Comparison of ENCODE assay signal across 9 mouse cellular contexts in genomic region chr17:35168541-35169207, GRCm38 (mm10). TPM values are rescaled to one million over a fixed set of nuclear protein-coding genes. Genes with fewer than 3 reads are reported as not detected.
A peak's percentile ranks its signal among the peaks of the same experiment; 100 is the strongest.
DNase-seq lines count a peak whose midpoint lies in the region; ATAC-seq and TF ChIP-seq lines count a peak whose summit lies in the region.
"Had no signal": no experiment of that assay in that cellular context is flagged by ENCODE, and none has a peak within 500 bp of the region (broad histone marks: within the 10 kb centered on the region; RNA-seq: fewer than 3 reads in every experiment).

No protein-coding gene starts in this region.

- no peak overlapping the region for H3K4me3 ChIP-seq in intestine, postnatal 0 days (ENCODE audit: low read depth, low read length)
- H3K4me3 ChIP-seq in intestine, embryonic 16.5 days (ENCODE audit: low read length) = no peak overlapping the region
- H3K4me3 ChIP-seq in CH12.LX (replicated peaks in 1 of 3; ENCODE audit: low read depth in 2 of 3, low read length in 2 of 3, poor library complexity in 1 of 3) = no peak overlapping the region
- no peak overlapping the region for H3K4me3 ChIP-seq in midbrain, embryonic 11.5 days (ENCODE audit: low read depth, low read length)

- no peak overlapping the region for H3K9ac ChIP-seq in intestine, postnatal 0 days (ENCODE audit: low read depth, low read length)
- no peak overlapping the region for H3K9ac ChIP-seq in intestine, embryonic 16.5 days (ENCODE audit: low read depth, low read length)
- no peak overlapping the region for H3K9ac ChIP-seq in CH12.LX (ENCODE audit: insufficient read depth, low read depth)
- no peak overlapping the region for H3K9ac ChIP-seq in midbrain, embryonic 11.5 days (ENCODE audit: low read length)

- 14% methylated on average over 4 of the region's 4 CpGs for WGBS in intestine, postnatal 0 days
- 15% methylated on average over 4 of the region's 4 CpGs for WGBS in intestine, embryonic 16.5 days
- 23% methylated on average over 4 of the region's 4 CpGs for WGBS in midbrain, embryonic 11.5 days

- H3K27me3 ChIP-seq in intestine, postnatal 0 days (replicated peaks; ENCODE audit: control insufficient read depth, insufficient read depth, low read length) = no peaks in the 10 kb centered on the region
- H3K27me3 ChIP-seq in intestine, embryonic 16.5 days (replicated peaks; ENCODE audit: control insufficient read depth, insufficient read depth, low read length) = no peaks in the 10 kb centered on the region
- H3K27me3 ChIP-seq in CH12.LX (replicated peaks) = no peaks in the 10 kb centered on the region
- no peaks in the 10 kb centered on the region for H3K27me3 ChIP-seq in midbrain, embryonic 11.5 days (ENCODE audit: control insufficient read depth, insufficient read depth, low read length)

- TF ChIP-seq RAD21 in CH12.LX (IDR thresholded peaks at IDR 0.05; ENCODE audit: low read depth, low read length) = peak; percentile 81

- TF ChIP-seq CTCF in intestine, postnatal 0 days (IDR thresholded peaks at IDR 0.05; ENCODE audit: low read depth) = peak; percentile 85
- TF ChIP-seq CTCF in CH12.LX (conservative IDR thresholded peaks at IDR 0.05 in 1 of 2, IDR thresholded peaks at IDR 0.05 in 1 of 2; ENCODE audit: low read depth in 2 of 2, low read length in 2 of 2) = peak; percentile 41 to 82; a peak in 2 of 4 replicates

- H3K4me2 ChIP-seq in intestine, postnatal 0 days (replicated peaks; ENCODE audit: low read depth) = no peak overlapping the region
- H3K4me2 ChIP-seq in intestine, embryonic 16.5 days (ENCODE audit: low read depth, low read length) = no peak overlapping the region
- no peak overlapping the region for H3K4me2 ChIP-seq in CH12.LX (ENCODE audit: insufficient read depth, low read depth, poor library complexity, severe bottlenecking)
- H3K4me2 ChIP-seq in midbrain, embryonic 11.5 days = no peak overlapping the region

- in situ Hi-C loops in CH12.LX (cut with MboI; ENCODE audit: low pct_ligation_motif_present, low pct_unique_long_range_greater_than_20kb, low sequenced_read_pairs) = no loop called here

- dilution Hi-C loops in CH12.LX (cut with MboI; ENCODE audit: extremely low pct_ligation_motif_present, extremely low pct_unique_long_range_greater_than_20kb, low sequenced_read_pairs) = no loop called here

- TF ChIP-seq EP300 in CH12.LX (IDR thresholded peaks at IDR 0.05; ENCODE audit: low read length) = no peak

- H3K36me3 ChIP-seq in intestine, postnatal 0 days (ENCODE audit: control insufficient read depth, insufficient read depth) = no peaks in the 10 kb centered on the region
- H3K36me3 ChIP-seq in intestine, embryonic 16.5 days (ENCODE audit: control insufficient read depth, insufficient read depth, low read length) = no peaks in the 10 kb centered on the region
- peaks cover 0 to 5% of the 10 kb centered on the region in 2 experiments for H3K36me3 ChIP-seq in CH12.LX (replicated peaks in 1 of 2; ENCODE audit: control insufficient read depth in 1 of 2, insufficient read depth in 1 of 2, low read length in 1 of 2)
- no peaks in the 10 kb centered on the region for H3K36me3 ChIP-seq in midbrain, embryonic 11.5 days (ENCODE audit: control insufficient read depth, insufficient read depth, low read length)

- peak; percentile 76 for DNase-seq in CH12.LX (ENCODE audit: extremely low read depth)
- DNase-seq in c-Kit-positive CD71-positive TER-119-negative erythroid progenitor cells, embryonic 14.5 days (ENCODE audit: low read depth) = peak; percentile 64
- DNase-seq in midbrain, embryonic 11.5 days (ENCODE audit: low spot score, missing footprints) = peak; percentile 91
- no peak for DNase-seq in right cerebral cortex, postnatal 14 days
- DNase-seq in gastrocnemius, postnatal 14 days = no peak
- DNase-seq in Muller cell, postnatal 12 days (ENCODE audit: inconsistent ontology term) = no peak

- H3K9me3 ChIP-seq in intestine, postnatal 0 days (ENCODE audit: control insufficient read depth) = no peaks in the 10 kb centered on the region
- H3K9me3 ChIP-seq in intestine, embryonic 16.5 days (ENCODE audit: control insufficient read depth, low read length) = no peaks in the 10 kb centered on the region
- no peaks in the 10 kb centered on the region for H3K9me3 ChIP-seq in CH12.LX (replicated peaks; ENCODE audit: low read length)
- no peaks in the 10 kb centered on the region for H3K9me3 ChIP-seq in midbrain, embryonic 11.5 days (ENCODE audit: control insufficient read depth, low read length)

- H3K79me2 ChIP-seq in CH12.LX (replicated peaks; ENCODE audit: control insufficient read depth, extremely low read depth, insufficient read depth, poor library complexity, severe bottlenecking) = peaks cover 15% of the 10 kb centered on the region

- ATAC-seq in intestine, postnatal 0 days = no peak
- no peak for ATAC-seq in intestine, embryonic 16.5 days
- ATAC-seq in midbrain, embryonic 11.5 days (ENCODE audit: low FRiP score) = no peak

- H3K27ac ChIP-seq in intestine, postnatal 0 days (ENCODE audit: low read depth, low read length) = no peak overlapping the region
- no peak overlapping the region for H3K27ac ChIP-seq in intestine, embryonic 16.5 days (ENCODE audit: low read length)
- no peak overlapping the region for H3K27ac ChIP-seq in CH12.LX (ENCODE audit: insufficient read depth, low read depth)
- H3K27ac ChIP-seq in midbrain, embryonic 11.5 days (ENCODE audit: low read depth, low read length) = no peak overlapping the region

- H3K4me1 ChIP-seq in intestine, postnatal 0 days (replicated peaks; ENCODE audit: control insufficient read depth, insufficient read depth, low read length) = 0 out of 2 replicates have a peak, but pooled peaks cover under 1% of the 10 kb centered on the region
- peaks cover 9% of the 10 kb centered on the region for H3K4me1 ChIP-seq in intestine, embryonic 16.5 days (ENCODE audit: control insufficient read depth, insufficient read depth, low read length)
- H3K4me1 ChIP-seq in CH12.LX (ENCODE audit: control insufficient read depth in 1 of 2, insufficient read depth in 2 of 2) = peaks cover 11 to 44% of the 10 kb centered on the region in 2 experiments
- H3K4me1 ChIP-seq in midbrain, embryonic 11.5 days (ENCODE audit: control insufficient read depth, insufficient read depth, low read length) = peaks cover 6% of the 10 kb centered on the region

- intact Hi-C loops in gastrocnemius, postnatal 14 days (cut with DNase I; ENCODE audit: low total_unique reads) = no loop called here

- TF ChIP-seq POLR2A in CH12.LX (IDR thresholded peaks at IDR 0.05; ENCODE audit: low read depth, low read length) = no peak

TF ChIP-seq in CH12.LX, 34 proteins besides CTCF, POLR2A, EP300 and RAD21 (continues in another document):
- TF ChIP-seq MYC (IDR thresholded peaks at IDR 0.05; ENCODE audit: low read depth, low read length) (no peak), ELF1 (IDR thresholded peaks at IDR 0.05; ENCODE audit: low read depth, low read length) (no peak), ZMIZ1 (IDR thresholded peaks at IDR 0.05; ENCODE audit: low read depth, low read length) (no peak), MXI1 (IDR thresholded peaks at IDR 0.05; ENCODE audit: low read depth, low read length) (no peak), USF2 (conservative IDR thresholded peaks at IDR 0.05; ENCODE audit: low read depth, low read length) (no peak), CHD2 (IDR thresholded peaks at IDR 0.05; ENCODE audit: low read length) (no peak), SIN3A (IDR thresholded peaks at IDR 0.05; ENCODE audit: low read length) (no peak)

RNA-seq across cellular contexts. Expression of gene Prrc2a, which starts 4.0 kb away (rescaled TPM):
- polyA plus RNA-seq in intestine, postnatal 0 days (2015; fragmentation: Nextera tagmentation; extraction: Ambion mirVana) = 40.0 and 54.1 TPM in 2 replicates
- polyA plus RNA-seq in intestine, embryonic 16.5 days (2015; fragmentation: Nextera tagmentation; extraction: Ambion mirVana) = 103 TPM in 2 replicates
- total RNA-seq in CH12.LX (2012; rRNA removed) (80.4 and 87.1 TPM in 2 replicates), CH12.LX (2014; rRNA removed) (27.8 and 31.3 TPM in 2 replicates)
- polyA plus RNA-seq in CH12.LX (2012; ENCODE audit: insufficient read length, low read depth) = 234 and 313 TPM in 2 replicates
- polyA plus RNA-seq in midbrain, embryonic 11.5 days (2014; fragmentation: Nextera tagmentation; extraction: Ambion mirVana) = 138 and 153 TPM in 2 replicates
- total RNA-seq in gastrocnemius, postnatal 14 days (2021) = 100 to 1,000 TPM; 102 to 118 TPM

RNA-seq across cellular contexts. Expression of gene Aif1, which starts 7.2 kb away (rescaled TPM):
- polyA plus RNA-seq in intestine, postnatal 0 days (2015; fragmentation: Nextera tagmentation; extraction: Ambion mirVana) = 23.1 and 25.4 TPM in 2 replicates
- 17.4 and 19.4 TPM in 2 replicates for polyA plus RNA-seq in intestine, embryonic 16.5 days (2015; fragmentation: Nextera tagmentation; extraction: Ambion mirVana)
- total RNA-seq in CH12.LX (2012; rRNA removed) (7.0 and 14.7 TPM in 2 replicates), CH12.LX (2014; rRNA removed) (14.1 and 15.5 TPM in 2 replicates)
- 14.7 and 19.7 TPM in 2 replicates for polyA plus RNA-seq in CH12.LX (2012; ENCODE audit: insufficient read length, low read depth)
- polyA plus RNA-seq in midbrain, embryonic 11.5 days (2014; fragmentation: Nextera tagmentation; extraction: Ambion mirVana) = 7.8 and 8.4 TPM in 2 replicates
- total RNA-seq in gastrocnemius, postnatal 14 days (2021) = under 1 TPM; 0.71 to 0.90 TPM

RNA-seq across cellular contexts. Expression of gene Lst1, which starts 19.6 kb away (rescaled TPM):
- 11.3 and 12.9 TPM in 2 replicates for polyA plus RNA-seq in intestine, postnatal 0 days (2015; fragmentation: Nextera tagmentation; extraction: Ambion mirVana)
- polyA plus RNA-seq in intestine, embryonic 16.5 days (2015; fragmentation: Nextera tagmentation; extraction: Ambion mirVana) = 16.9 and 17.1 TPM in 2 replicates
- total RNA-seq in CH12.LX (2012; rRNA removed) = 6.0 and 8.4 TPM in 2 replicates
- total RNA-seq in CH12.LX (2014; rRNA removed) = 2.9 and 4.4 TPM in 2 replicates
- 8.5 and 9.0 TPM in 2 replicates for polyA plus RNA-seq in CH12.LX (2012; ENCODE audit: insufficient read length, low read depth)
- 7.8 and 10.2 TPM in 2 replicates for polyA plus RNA-seq in midbrain, embryonic 11.5 days (2014; fragmentation: Nextera tagmentation; extraction: Ambion mirVana)
- 1 to 10 TPM; 1.5 to 2.8 TPM for total RNA-seq in gastrocnemius, postnatal 14 days (2021)

RNA-seq across cellular contexts. Expression of gene Ltb, which starts 25.6 kb away (rescaled TPM):
- 1.7 and 2.4 TPM in 2 replicates for polyA plus RNA-seq in intestine, postnatal 0 days (2015; fragmentation: Nextera tagmentation; extraction: Ambion mirVana)
- 4.4 and 4.7 TPM in 2 replicates for polyA plus RNA-seq in intestine, embryonic 16.5 days (2015; fragmentation: Nextera tagmentation; extraction: Ambion mirVana)
- total RNA-seq in CH12.LX (2012; rRNA removed) (120 and 150 TPM in 2 replicates), CH12.LX (2014; rRNA removed) (228 and 234 TPM in 2 replicates)
- 263 and 267 TPM in 2 replicates for polyA plus RNA-seq in CH12.LX (2012; ENCODE audit: insufficient read length, low read depth)
- polyA plus RNA-seq in midbrain, embryonic 11.5 days (2014; fragmentation: Nextera tagmentation; extraction: Ambion mirVana) = 0.41 TPM in 1 of 2 replicates, not detected in the other
- total RNA-seq in gastrocnemius, postnatal 14 days (2021) = under 1 TPM in 1 of 2 experiments, not detected in 1; 0.31 TPM

RNA-seq across cellular contexts. Expression of gene Tnf, which starts 33.1 kb away (rescaled TPM):
- polyA plus RNA-seq in intestine, postnatal 0 days (2015; fragmentation: Nextera tagmentation; extraction: Ambion mirVana) = 0.17 and 0.27 TPM in 2 replicates
- 0.18 and 0.23 TPM in 2 replicates for polyA plus RNA-seq in intestine, embryonic 16.5 days (2015; fragmentation: Nextera tagmentation; extraction: Ambion mirVana)
- total RNA-seq in CH12.LX (2012; rRNA removed) = 18.8 and 28.0 TPM in 2 replicates
- 19.0 and 20.8 TPM in 2 replicates for total RNA-seq in CH12.LX (2014; rRNA removed)
- 25.2 and 28.3 TPM in 2 replicates for polyA plus RNA-seq in CH12.LX (2012; ENCODE audit: insufficient read length, low read depth)
- polyA plus RNA-seq in midbrain, embryonic 11.5 days (2014; fragmentation: Nextera tagmentation; extraction: Ambion mirVana) = 0.26 TPM in 1 of 2 replicates, not detected in the other
- under 1 TPM; 0.24 to 0.68 TPM for total RNA-seq in gastrocnemius, postnatal 14 days (2021)
- polyA plus RNA-seq: neural tube, embryonic 14.5 days had no signal

Comparison
In these comparisons a context has a peak if more than half of its experiments do, and no peak if none do; other contexts are left out.
1. DNase-seq: peak in CH12.LX (single experiment), c-Kit-positive CD71-positive TER-119-negative erythroid progenitor cells, embryonic 14.5 days (single experiment) and midbrain, embryonic 11.5 days (single experiment); none in right cerebral cortex, postnatal 14 days (single experiment), gastrocnemius, postnatal 14 days (single experiment) and Muller cell, postnatal 12 days (single experiment).